Mouse (Mus musculus) kidney, adult 2 months (tissue): ENCODE measurements at regions not wholly inside any gene's neighbourhood (a gene's known extent, or its start where the extent isn't known, plus 50 kb on each side); places are given as distances from the start of the nearest gene placed in this dataset.

Source experiments
- CTCF ChIP-seq: fragments of 200-500 bp; conservative IDR thresholded peaks from 2 replicates; pipeline ENCODE4 v1.5.1; 2011; ENCODE audit warnings: low read depth, mild to moderate bottlenecking, control low read depth, low read length, moderate library complexity, mixed read lengths; ENCODE audit not compliant: insufficient read depth, insufficient read length
- POLR2A ChIP-seq: fragments of 200-500 bp; IDR thresholded peaks from one replicate; pipeline ENCODE4 v1.6.1; 2011; ENCODE audit warnings: low read depth, low read length, control low read depth

DNA sequence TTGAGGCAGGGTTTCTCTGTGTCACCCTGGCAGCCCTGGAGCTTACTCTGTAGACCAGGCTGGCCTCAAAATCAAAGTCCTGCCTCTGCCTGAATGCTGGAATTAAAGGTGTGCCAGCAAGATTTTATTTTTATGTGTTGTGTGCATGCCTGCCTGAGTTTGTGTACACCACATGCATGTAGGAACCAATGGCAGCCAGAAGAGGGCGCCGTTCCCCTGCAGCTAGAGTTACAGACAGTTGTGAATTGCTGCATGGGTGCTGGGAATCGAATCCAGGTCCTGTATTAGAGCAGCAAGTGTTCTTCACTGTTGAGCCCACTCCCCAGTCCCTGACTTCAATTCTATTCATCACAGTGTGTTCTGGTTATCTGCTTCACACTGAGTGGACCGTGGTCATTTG is 126.4 kb upstream of the Ccnd2 start:
- TF ChIP-seq CTCF: no peak
- no peak for TF ChIP-seq POLR2A
